Comparison of ENCODE assay signal across 25 mouse cellular contexts in the genomic region with DNA sequence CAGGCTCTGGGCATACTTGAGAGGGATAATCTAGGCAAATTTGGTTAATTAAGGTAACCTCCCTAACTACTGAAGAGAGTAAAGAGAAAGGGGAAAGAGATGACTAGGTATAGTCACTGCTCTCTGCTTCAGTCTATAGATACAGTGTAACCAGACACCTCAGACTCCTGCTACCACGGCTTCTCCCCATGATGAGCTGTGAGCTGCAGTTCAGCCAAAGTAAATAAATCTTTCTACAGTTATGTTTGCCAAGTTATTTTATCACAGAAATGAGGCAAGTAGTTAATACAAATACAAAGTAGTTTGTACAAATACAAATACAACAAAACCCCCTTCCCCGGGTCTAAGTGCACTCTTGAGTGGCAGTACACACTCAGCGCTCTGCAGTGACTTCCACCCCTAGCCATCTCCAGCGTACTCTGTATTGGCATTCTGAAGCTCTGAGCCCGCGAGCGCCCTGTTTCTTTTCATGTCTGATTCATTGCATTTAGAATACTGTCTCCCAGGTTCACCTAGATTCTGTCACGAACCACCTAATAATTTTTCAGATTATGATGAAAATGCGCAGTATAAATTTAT. TPM values are rescaled to one million over a fixed set of nuclear protein-coding genes. Genes with fewer than 3 reads are reported as not detected.
DNase-seq lines count a peak whose midpoint lies in the region; ATAC-seq and TF ChIP-seq lines count a peak whose summit lies in the region.
"Had no signal": no experiment of that assay in that cellular context is flagged by ENCODE, and none has a peak within 500 bp of the region (broad histone marks: within the 10 kb centered on the region; RNA-seq: fewer than 3 reads in every experiment).

No protein-coding gene starts in this region.

- ATAC-seq in liver, embryonic 16.5 days (ENCODE audit: low read depth) = peak; percentile 60
- ATAC-seq in stomach, postnatal 0 days (ENCODE audit: low FRiP score, low TSS enrichment) = peak; percentile 79
- ATAC-seq: forebrain, embryonic 14.5 days; Patski had no signal

- no peaks in the 10 kb centered on the region for H3K9me3 ChIP-seq in liver, embryonic 16.5 days (replicated peaks; ENCODE audit: control insufficient read depth, low read length)
- H3K9me3 ChIP-seq in stomach, postnatal 0 days (ENCODE audit: control insufficient read depth, low read length) = no peaks in the 10 kb centered on the region
- H3K9me3 ChIP-seq: embryonic facial prominence, embryonic 15.5 days; hindbrain, embryonic 15.5 days; liver, embryonic 13.5 days; midbrain, embryonic 12.5 days had no signal

- no peak overlapping the region for H3K4me2 ChIP-seq in liver, embryonic 16.5 days (ENCODE audit: low read depth, low read length)
- H3K4me2 ChIP-seq in stomach, postnatal 0 days (replicated peaks; ENCODE audit: low read depth) = no peak overlapping the region
- H3K4me2 ChIP-seq: embryonic facial prominence, embryonic 15.5 days; heart, embryonic 11.5 days; hindbrain, embryonic 15.5 days; liver, embryonic 13.5 days; midbrain, embryonic 12.5 days had no signal

- H3K9ac ChIP-seq in liver, embryonic 16.5 days (ENCODE audit: low read depth, low read length) = no peak overlapping the region
- no peak overlapping the region for H3K9ac ChIP-seq in stomach, postnatal 0 days (ENCODE audit: low read length)
- H3K9ac ChIP-seq: embryonic facial prominence, embryonic 15.5 days; hindbrain, embryonic 15.5 days; liver, embryonic 13.5 days; midbrain, embryonic 12.5 days had no signal

- no peaks in the 10 kb centered on the region for H3K36me3 ChIP-seq in liver, embryonic 16.5 days (ENCODE audit: control insufficient read depth, insufficient read depth)
- H3K36me3 ChIP-seq in stomach, postnatal 0 days (ENCODE audit: control insufficient read depth, insufficient read depth, low read length) = no peaks in the 10 kb centered on the region
- H3K36me3 ChIP-seq: embryonic facial prominence, embryonic 15.5 days; hindbrain, embryonic 15.5 days; liver, embryonic 13.5 days; midbrain, embryonic 12.5 days had no signal

- no peak for TF ChIP-seq EP300 in stomach, postnatal 0 days (optimal IDR thresholded peaks at IDR 0.05)

- H3K4me1 ChIP-seq in liver, embryonic 16.5 days (ENCODE audit: control insufficient read depth, low read depth, low read length) = peaks cover 6% of the 10 kb centered on the region
- H3K4me1 ChIP-seq in stomach, postnatal 0 days (replicated peaks; ENCODE audit: control insufficient read depth, insufficient read depth) = no peaks in the 10 kb centered on the region
- H3K4me1 ChIP-seq: embryonic facial prominence, embryonic 15.5 days; hindbrain, embryonic 15.5 days; midbrain, embryonic 12.5 days had no signal

- no peaks in the 10 kb centered on the region for H3K27me3 ChIP-seq in liver, embryonic 16.5 days (ENCODE audit: control insufficient read depth, insufficient read depth, low read depth, low read length)
- H3K27me3 ChIP-seq in stomach, postnatal 0 days (ENCODE audit: control insufficient read depth, insufficient read depth, low read length) = no peaks in the 10 kb centered on the region
- H3K27me3 ChIP-seq: liver, embryonic 13.5 days; Patski had no signal

- no peak overlapping the region for H3K27ac ChIP-seq in liver, embryonic 16.5 days (ENCODE audit: low read length)
- no peak overlapping the region for H3K27ac ChIP-seq in stomach, postnatal 0 days (replicated peaks)
- H3K27ac ChIP-seq: embryonic facial prominence, embryonic 15.5 days; hindbrain, embryonic 15.5 days; left cerebral cortex, adult 2 months; liver, embryonic 13.5 days; midbrain, embryonic 12.5 days had no signal

- no peak overlapping the region for H3K4me3 ChIP-seq in liver, embryonic 16.5 days (ENCODE audit: low read depth, low read length)
- H3K4me3 ChIP-seq in stomach, postnatal 0 days (ENCODE audit: low read depth, low read length) = no peak overlapping the region
- H3K4me3 ChIP-seq: embryonic facial prominence, embryonic 15.5 days; hindbrain, embryonic 15.5 days; left cerebral cortex, adult 2 months; liver, embryonic 13.5 days; midbrain, embryonic 12.5 days had no signal

- 73% methylated on average over 9 of the region's 9 CpGs for WGBS in liver, embryonic 16.5 days (ENCODE audit: insufficient replicate concordance)
- 48% methylated on average over 9 of the region's 9 CpGs for WGBS in stomach, postnatal 0 days

- peak; percentile 53 for DNase-seq in heart, adult 11 months
- DNase-seq in heart, adult 8-10 months (ENCODE audit: low spot score) = no peak
- no peak for DNase-seq in liver
- DNase-seq in testis, postnatal 10 days (ENCODE audit: low spot score) = peak; percentile 23
- DNase-seq in testis, postnatal 14 days (ENCODE audit: low spot score) = no peak
- DNase-seq in stomach, postnatal 0 days (ENCODE audit: low spot score) = no peak
- no peak for DNase-seq in embryo, embryonic 11 days
- DNase-seq: adrenal gland, adult 2 months; cerebellum, adult 18-20 months; cerebellum, postnatal 25 days; kidney, adult 18-20 months; kidney, postnatal 10 days; liver, embryonic 13.5 days; thymus, adult 2 months; thymus, postnatal 4 days had no signal

- no peak for TF ChIP-seq CTCF in stomach, postnatal 0 days (IDR thresholded peaks at IDR 0.05; ENCODE audit: low read depth)

RNA-seq across cellular contexts. Expression of gene Cldn10, which starts 23.7 kb away (rescaled TPM):
- under 1 TPM in 2 of 4 experiments, not detected in 2; 0.16 to 0.23 TPM for total RNA-seq in heart, adult 8-10 months (2022)
- polyA plus RNA-seq in liver, embryonic 16.5 days (2015; fragmentation: Nextera tagmentation; extraction: Ambion mirVana) = 0.43 and 1.3 TPM in 2 replicates
- 8.2 and 8.4 TPM in 2 replicates for polyA plus RNA-seq in stomach, postnatal 0 days (2015; fragmentation: Nextera tagmentation; extraction: Ambion mirVana)
- total RNA-seq: gastrocnemius, adult 8-10 months; hematopoietic stem cell, adult 5-6 weeks had no signal
- polyA plus RNA-seq: Patski had no signal

RNA-seq across cellular contexts. Expression of gene Abcc4, which starts 58.0 kb away (rescaled TPM):
- 1 to 10 TPM; 7.4 to 9.9 (median 8.5) TPM for total RNA-seq in heart, adult 8-10 months (2022)
- polyA plus RNA-seq in liver, embryonic 16.5 days (2015; fragmentation: Nextera tagmentation; extraction: Ambion mirVana) = 1.7 and 2.3 TPM in 2 replicates
- polyA plus RNA-seq in stomach, postnatal 0 days (2015; fragmentation: Nextera tagmentation; extraction: Ambion mirVana) = 1.9 and 2.6 TPM in 2 replicates

Comparison
In these comparisons a context has a peak if more than half of its experiments do, and no peak if none do; other contexts are left out.
1. DNase-seq: peak in heart, adult 11 months (single experiment) and testis, postnatal 10 days (single experiment); none in heart, adult 8-10 months (single experiment), liver (single experiment), testis, postnatal 14 days (single experiment), stomach, postnatal 0 days (single experiment) and embryo, embryonic 11 days (single experiment).